Mouse (Mus musculus): ENCODE data around the gene Mymx.

DNA sequence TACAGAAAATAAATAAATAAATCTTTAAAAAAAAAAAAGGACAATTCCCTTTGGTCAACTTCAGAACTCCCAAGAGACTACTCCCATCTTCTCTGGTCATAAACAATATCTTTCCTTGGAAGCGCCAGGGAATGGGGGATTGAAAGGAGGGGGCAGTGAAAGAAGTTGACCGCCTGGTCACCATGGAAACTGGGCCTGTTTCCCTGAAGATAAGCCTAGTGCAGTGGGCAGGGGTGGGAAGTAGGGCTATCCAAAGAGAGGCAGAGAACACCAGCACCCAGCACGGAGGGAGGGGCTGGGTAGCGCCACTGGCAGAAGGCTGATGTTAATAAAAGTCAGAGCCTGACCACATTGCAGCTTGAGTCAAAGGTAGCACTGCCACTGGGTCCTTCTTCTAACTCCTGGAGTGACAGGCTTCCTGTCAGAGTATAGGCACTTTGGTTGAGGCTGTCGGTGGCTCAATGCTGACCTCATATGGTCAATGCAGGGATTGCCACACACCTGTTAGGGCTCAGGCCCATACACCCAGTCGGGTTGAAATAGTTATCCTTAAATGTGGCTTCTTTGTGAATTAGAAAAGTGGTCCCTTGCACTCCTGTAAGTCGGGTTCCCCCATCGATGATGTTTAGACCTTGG, 50.0 kb downstream of the Mymx start:
- TF ChIP-seq CTCF (IDR thresholded peaks at IDR 0.05; ENCODE audit: insufficient read depth, low read depth, low read length) (peak; percentile 32; the same call in 1 of the 2 replicates), POLR2A (IDR thresholded peaks at IDR 0.05; ENCODE audit: insufficient read depth, low read depth, low read length) (no peak)
